Mouse (Mus musculus): ENCODE measurements around the gene Car3. TPM values are rescaled to one million over a fixed set of nuclear protein-coding genes. Genes with fewer than 3 reads are reported as not detected.

Car3 gene
- polyA plus RNA-seq (2014; fragmentation: Illumina TruSeq; extraction: RNeasy Lipid Tissue Mini Kit (QIAGEN cat#74804); ENCODE audit: low read depth, low replicate concordance) = 63.8 TPM

DNA sequence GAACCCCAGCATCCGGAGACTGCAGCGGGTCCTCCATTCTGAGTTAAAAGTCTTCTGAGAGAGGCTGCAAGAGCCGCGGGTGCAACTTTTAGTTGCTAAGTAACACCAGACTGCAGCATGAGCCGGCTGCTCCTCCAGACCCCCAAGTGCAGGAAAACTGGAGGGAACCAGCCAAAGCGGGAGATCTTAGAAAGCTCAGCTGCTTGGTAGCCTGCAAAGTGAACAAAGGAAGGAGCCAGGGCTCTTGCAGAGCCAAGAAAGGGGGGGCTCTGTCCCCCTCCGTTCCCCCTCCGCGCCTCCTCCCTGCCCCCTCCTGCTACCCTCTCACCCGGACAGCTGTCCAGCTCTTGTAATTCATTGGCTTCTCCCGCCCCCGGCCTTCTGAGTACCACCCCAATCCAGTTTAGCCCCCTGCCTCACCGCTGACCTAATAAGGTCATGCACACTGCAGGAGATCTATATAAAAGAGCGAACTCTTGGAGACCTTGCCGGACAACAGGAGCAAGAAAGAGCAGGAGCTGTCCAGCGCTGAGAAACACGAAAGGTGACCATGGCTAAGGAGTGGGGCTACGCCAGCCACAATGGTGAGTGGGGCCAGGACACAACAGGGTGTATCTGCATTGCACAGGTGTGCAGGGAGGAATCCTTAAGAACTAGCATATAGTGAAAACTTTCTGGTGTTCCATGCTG, at the start of gene Car3:
Gene Car3, plus strand, starts transcription at position 491 of the 690 bp plus-strand sequence.

DNA sequence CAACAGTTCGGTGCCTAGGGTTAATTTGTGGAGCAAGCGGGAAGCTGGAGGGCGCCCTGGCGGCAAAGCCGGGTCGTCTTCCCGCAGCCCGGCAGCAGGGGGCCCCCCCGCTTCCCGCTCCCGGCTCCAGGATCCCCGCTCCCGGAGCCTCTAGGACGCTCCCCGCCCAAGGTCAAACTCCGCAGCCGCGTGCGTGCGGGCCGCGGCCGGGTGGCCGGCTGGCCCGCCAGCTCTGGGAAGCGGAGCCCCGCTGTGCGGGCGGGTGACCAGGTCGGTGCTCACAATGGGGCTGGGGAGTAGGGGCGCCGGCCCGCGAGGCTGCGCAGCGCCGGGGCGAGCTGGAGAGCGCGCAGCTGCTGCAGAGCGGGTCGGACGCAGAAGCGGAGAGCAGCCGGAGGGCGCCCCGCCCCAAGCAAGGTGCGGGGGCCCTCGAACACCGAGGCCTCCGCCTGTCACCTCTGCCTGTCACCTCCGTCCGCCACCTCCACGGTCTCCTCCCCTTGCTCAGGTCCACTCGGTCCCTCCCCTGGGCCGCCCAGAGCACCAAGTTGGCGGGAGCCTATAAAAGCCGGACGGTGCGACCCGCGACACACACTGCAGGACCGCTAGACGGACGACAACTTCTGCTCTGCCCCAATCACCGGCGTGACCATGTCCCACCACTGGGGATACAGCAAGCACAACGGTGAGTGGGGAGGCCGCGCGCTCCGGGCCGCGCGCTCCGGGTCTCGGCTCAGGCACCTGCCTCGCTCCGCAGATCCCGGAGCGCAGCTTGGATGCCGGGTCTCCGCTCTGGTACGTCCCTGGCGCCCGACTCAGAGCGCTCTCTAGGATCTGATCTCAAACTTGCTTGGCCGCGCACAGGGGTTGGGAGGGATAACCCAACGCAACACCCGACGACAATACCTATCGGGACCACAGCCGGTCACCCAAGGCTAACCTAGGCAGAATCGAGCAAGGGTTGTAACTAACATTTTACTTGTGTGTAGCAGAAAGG, 23.1 kb downstream of the Car3 start, which contains the start of gene Car2:
Gene Car2, plus strand, starts transcription at position 172 of the 997 bp plus-strand sequence.

Other genes starting within 250 kb of the Car3 start
- 9.8 TPM for gene Car13, start 221.8 kb upstream of the Car3 start, polyA plus RNA-seq (2014; fragmentation: Illumina TruSeq; extraction: RNeasy Lipid Tissue Mini Kit (QIAGEN cat#74804); ENCODE audit: low read depth, low replicate concordance)
- gene Car1, start 55.1 kb upstream of the Car3 start, polyA plus RNA-seq (2014; fragmentation: Illumina TruSeq; extraction: RNeasy Lipid Tissue Mini Kit (QIAGEN cat#74804); ENCODE audit: low read depth, low replicate concordance) = not detected
- gene Car2, start 22.8 kb downstream of the Car3 start, polyA plus RNA-seq (2014; fragmentation: Illumina TruSeq; extraction: RNeasy Lipid Tissue Mini Kit (QIAGEN cat#74804); ENCODE audit: low read depth, low replicate concordance) = 406 TPM

Data from kidney, adult 10 weeks (tissue).